Mouse (Mus musculus) cortical plate, adult 2 months (tissue): ENCODE results near the gene Fam181a.

Experiments
- CTCF ChIP-seq: fragments of 200-500 bp; IDR thresholded peaks from 2 replicates; pipeline ENCODE4 v1.5.1; 2011; ENCODE audit warnings: mild to moderate bottlenecking, control low read depth, low read length; ENCODE audit not compliant: insufficient read depth; ENCODE audit errors: extremely low read depth
- POLR2A ChIP-seq: fragments of 200-500 bp; IDR thresholded peaks from 2 replicates; pipeline ENCODE4 v1.6.1; 2011; ENCODE audit warnings: mild to moderate bottlenecking, low read length, control low read depth; ENCODE audit not compliant: insufficient read depth; ENCODE audit errors: extremely low read depth

GRCm38 (mm10) chr12:103292366-103292765 is 18.4 kb upstream of the Fam181a start:
- TF ChIP-seq CTCF (no peak), POLR2A (no peak)
